Mouse (Mus musculus): ENCODE results near the gene 1110051M20Rik.

Gene 1110051M20Rik

DNA sequence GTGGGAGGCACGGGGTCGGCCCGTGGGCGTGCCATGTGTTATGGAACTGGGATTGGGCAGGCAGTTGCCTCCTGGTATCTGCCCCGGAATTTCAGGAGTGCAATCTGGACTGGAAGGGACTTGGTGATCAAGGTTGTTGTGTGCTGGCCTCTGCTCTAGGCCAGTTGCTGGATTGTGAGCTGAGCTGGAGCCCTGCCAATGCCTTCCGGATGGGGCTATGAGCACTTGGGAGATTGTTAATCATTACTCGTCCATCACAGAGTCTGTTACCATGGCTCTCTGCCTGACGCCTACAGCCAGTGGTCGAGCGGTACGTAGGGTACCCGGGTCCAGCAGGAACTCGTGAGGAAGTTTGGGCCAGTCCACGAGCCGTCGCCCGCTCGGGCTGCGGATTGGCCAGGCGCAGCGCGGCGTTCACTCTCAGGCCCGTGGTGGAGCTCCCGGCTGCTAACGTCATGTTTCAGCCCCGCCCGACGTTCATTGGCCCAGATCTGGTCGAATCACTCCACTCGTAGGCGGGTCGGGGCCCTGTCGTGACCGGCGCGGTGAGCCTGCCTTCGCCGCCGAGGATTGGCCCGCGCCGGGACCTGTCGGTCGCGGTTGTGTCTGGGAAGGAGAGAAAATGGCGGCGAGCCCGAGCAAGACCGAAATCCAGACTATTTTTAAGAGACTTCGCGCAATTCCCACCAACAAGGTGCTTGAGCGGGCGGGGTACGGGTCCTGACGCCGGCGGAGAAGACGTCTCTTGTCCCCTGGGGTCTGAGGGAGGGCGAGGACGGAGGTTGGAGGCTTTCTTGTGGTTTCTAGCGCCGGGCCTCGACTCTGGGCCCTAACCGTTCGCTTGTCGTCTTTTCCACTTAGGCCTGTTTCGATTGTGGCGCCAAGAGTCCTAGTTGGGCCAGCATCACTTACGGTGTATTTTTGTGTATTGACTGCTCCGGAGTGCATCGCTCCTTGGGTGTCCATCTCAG lies 179.5 kb downstream of the 1110051M20Rik start, which contains the start of gene Arfgap2:
Gene Arfgap2, plus strand, starts transcription at position 264 of the 971 bp plus-strand sequence.
- in situ Hi-C loops (cut with MseI, MboI) = no loop called here

GRCm38 (mm10) chr2:91263692-91264660 lies 180.5 kb downstream of the 1110051M20Rik start:
- in situ Hi-C loops (cut with MseI, MboI) = no loop called here

GRCm38 (mm10) chr2:91259493-91259892 lies 185.0 kb downstream of the 1110051M20Rik start:
- in situ Hi-C loops (cut with MseI, MboI) = no loop called here

GRCm38 (mm10) chr2:91258830-91259229 lies 185.7 kb downstream of the 1110051M20Rik start:
- in situ Hi-C loops (cut with MseI, MboI) = no loop called here

- in situ Hi-C loops (cut with MseI, MboI) = no loop called here
Measured at GRCm38 (mm10) chr2:91258054-91258453, 186.4 kb downstream of the 1110051M20Rik start.

DNA sequence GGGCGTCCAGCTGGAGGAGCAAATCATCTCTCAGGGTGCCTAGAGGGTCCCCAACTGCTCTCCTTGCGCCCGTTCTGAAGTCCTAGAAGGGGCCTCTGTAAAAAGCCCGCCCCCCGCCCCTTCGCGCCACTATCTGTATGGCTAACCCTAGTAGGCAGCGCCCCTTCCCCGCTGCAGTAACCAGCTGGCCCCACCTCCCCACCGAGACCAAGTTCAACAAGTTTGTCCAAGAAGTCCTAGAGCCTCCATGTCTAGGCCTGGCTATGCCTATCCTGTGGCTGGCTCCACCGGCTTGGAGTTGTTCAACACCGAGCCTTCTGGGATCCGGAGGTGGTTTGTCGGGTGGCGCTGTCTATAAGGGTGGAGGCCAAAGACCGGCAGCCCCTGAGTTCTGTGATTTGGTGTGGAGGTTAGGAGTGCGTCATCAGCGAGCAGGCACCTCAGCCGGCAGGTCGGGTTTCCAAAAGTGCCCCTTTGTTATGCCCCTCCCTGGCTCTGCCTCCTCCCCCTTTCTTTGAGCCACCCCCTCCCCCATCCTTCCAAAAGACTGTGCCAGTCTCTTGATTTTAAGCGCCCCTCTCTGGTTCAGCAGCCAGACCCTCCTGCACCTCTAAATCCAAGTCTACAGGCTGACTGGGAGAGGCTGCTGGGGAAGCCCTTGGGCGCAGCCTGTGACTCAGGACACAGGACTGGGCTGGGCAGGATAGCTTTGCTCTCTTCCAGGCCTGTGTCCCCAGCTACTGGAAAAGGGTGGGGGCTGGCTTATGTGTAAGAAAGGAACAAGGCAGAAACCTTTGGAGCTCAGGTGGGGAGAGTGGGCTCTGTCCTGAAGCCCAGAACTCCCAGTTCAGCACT lies 187.2 kb downstream of the 1110051M20Rik start:
- in situ Hi-C loops (cut with MseI, MboI) = no loop called here

GRCm38 (mm10) chr2:91256256-91257125 lies 188.0 kb downstream of the 1110051M20Rik start:
- in situ Hi-C loops (cut with MseI, MboI) = no loop called here

DNA sequence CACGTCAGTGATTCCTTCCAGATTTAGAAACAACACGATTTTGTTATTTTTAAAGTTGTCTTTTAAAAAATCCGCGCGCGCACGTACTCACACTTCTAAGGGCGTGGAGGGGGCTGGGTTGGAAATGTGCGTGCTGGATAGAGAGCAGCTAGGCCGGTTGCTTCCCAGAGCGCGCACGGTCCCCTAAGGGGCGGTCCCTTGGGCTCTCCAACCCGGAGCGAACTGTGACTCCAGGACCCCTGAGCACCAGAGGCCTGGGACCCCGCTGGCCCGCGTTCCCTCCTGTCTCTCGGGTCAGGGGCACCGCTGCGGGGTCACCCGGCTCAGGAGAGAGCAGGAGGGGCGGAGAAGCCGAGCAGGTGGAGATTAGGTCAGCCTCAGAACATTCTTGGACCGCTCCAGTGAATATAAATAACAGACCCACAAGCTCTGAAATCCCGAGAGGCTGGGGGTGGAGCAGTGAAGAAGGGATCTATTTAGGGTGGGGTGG lies 188.8 kb downstream of the 1110051M20Rik start, which contains the start of gene Pacsin3:
Gene Pacsin3, plus strand, starts transcription at position 294 of the 490 bp plus-strand sequence.
- in situ Hi-C loops (cut with MseI, MboI) = no loop called here

- in situ Hi-C loops (cut with MseI, MboI) = no loop called here
Measured at GRCm38 (mm10) chr2:91254725-91255380, 189.7 kb downstream of the 1110051M20Rik start.

GRCm38 (mm10) chr2:91252512-91252911 lies 192.0 kb downstream of the 1110051M20Rik start:
- in situ Hi-C loops (cut with MseI, MboI) = no loop called here

GRCm38 (mm10) chr2:91252001-91252400 lies 192.5 kb downstream of the 1110051M20Rik start:
- in situ Hi-C loops (cut with MseI, MboI) = no loop called here

- in situ Hi-C loops (cut with MseI, MboI) = no loop called here
Measured at GRCm38 (mm10) chr2:91248366-91248765, 196.1 kb downstream of the 1110051M20Rik start.

- in situ Hi-C loops (cut with MseI, MboI) = no loop called here
Measured at GRCm38 (mm10) chr2:91244557-91245228, 199.8 kb downstream of the 1110051M20Rik start.

- in situ Hi-C loops (cut with MseI, MboI) = no loop called here
Measured at GRCm38 (mm10) chr2:91243416-91243815, 201.1 kb downstream of the 1110051M20Rik start.

- in situ Hi-C loops (cut with MseI, MboI) = no loop called here
Measured at GRCm38 (mm10) chr2:91242547-91242946, 202.0 kb downstream of the 1110051M20Rik start.

DNA sequence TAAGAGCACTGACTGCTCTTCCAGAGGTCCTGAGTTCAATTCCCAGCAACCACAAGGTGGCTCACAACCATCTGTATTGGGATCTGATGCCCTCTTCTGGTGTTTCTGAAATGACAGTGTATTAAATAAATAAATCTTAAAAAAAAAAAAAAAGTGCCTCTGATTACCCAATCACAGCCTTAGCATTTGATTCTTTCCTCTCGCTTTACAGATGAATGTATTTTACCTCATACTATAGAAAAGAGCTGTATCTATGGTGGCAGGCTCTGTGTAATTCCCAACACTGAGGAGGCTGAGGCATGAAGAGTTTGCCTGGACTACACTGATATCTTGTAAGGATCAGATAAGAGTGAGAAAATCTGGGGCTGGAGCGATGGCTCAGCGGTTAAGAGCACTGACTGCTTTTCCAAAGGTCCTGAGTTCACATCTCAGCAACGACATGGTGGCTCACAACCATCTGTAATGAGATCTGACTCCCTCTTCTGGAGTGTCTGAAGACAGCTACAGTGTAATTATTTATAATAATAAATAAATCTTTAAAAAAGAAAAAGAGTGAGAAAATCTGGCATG lies 206.9 kb downstream of the 1110051M20Rik start:
- in situ Hi-C loops (cut with MseI, MboI) = loop anchor here in 1 of 2 experiments (10.0 kb wide), 1 partner anchor 123 kb away; the partner anchor contains the start of gene Mybpc3

DNA sequence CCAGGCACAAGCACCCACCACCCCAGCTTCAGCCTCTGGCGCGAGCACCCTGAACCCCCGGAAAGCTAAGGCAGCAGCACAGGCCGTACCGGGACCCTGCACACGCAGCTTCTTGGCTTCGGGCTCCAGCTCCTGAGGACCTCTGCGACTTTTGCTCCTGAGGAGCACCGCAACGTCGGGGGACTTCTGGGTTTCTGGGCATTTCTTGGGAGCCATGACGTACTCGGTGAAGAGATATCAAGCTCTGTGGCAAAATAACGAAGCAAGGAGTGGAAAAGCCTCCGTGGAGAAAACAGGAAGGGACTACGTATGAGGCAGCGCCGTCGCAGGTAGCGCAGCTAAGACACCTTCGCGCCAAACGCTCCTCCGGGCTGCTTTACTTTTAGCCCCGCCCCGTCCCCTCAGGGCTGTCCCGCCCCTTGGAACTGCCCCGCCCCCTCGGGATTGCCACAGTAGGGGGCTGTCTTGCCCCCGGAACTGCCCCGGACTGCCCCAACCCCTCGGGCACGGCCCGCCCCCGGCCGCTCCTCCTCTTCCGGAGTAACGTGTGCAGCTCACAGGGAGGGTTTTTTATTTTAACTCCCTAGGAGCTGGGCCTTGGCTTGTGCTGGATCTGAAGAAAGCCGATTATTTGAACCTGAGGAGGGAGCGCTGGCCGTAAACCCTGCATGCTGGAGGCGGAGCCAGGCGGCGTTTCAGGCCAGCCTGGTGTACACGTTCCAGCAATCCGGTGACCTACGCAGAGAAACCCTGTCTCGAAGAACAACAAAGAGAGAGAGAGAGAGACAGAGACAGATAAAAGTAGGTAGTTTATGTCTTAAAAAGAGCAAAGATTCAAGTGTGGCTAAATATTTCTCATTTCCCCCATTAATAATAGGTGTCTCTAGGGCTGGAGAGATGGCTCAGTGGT lies 207.6 kb downstream of the 1110051M20Rik start, which contains the start of gene Ddb2:
Gene Ddb2, minus strand, starts transcription at position 382 of the 910 bp plus-strand sequence.
- in situ Hi-C loops (cut with MseI, MboI) = loop anchor here in 1 of 2 experiments (10.0 kb wide), 1 partner anchor 122 kb away; the partner anchor contains the start of gene Mybpc3
